Mouse (Mus musculus) heart, embryonic 15.5 days (tissue): Measurements from ENCODE around the gene Lztr1. TPM values are rescaled to one million over a fixed set of nuclear protein-coding genes. Genes with fewer than 3 reads are reported as not detected.

Source experiments
- ATAC-seq: fragments of 200-750 bp; cut with Nextera tagmentation; replicated peaks from 2 replicates; pipeline ENCODE4 v1.8.0; 2017; ENCODE audit warnings: low read depth, moderate TSS enrichment; ENCODE audit not compliant: insufficient number of reproducible peaks, insufficient read depth, low FRiP score
- H3K27ac ChIP-seq: fragments of 300-500 bp; sonication (generic); 2 replicates; pipeline ENCODE4 v1.5.1; 2015; ENCODE audit warnings: mild to moderate bottlenecking, inconsistent platforms
- H3K27me3 ChIP-seq: fragments of 300-500 bp; sonication (generic); 2 replicates; pipeline ENCODE4 v1.6.1; 2015; ENCODE audit warnings: inconsistent platforms
- H3K36me3 ChIP-seq: fragments of 300-500 bp; sonication (generic); 2 replicates; pipeline ENCODE4 v1.6.1; 2015; ENCODE audit warnings: mild to moderate bottlenecking, inconsistent platforms
- H3K4me1 ChIP-seq: fragments of 300-500 bp; sonication (generic); replicated peaks from 2 replicates; pipeline ENCODE4 v1.6.1; 2015; ENCODE audit warnings: inconsistent platforms
- H3K4me2 ChIP-seq: fragments of 300-500 bp; sonication (generic); 2 replicates; pipeline ENCODE4 v1.6.1; 2015; ENCODE audit warnings: inconsistent platforms, mild to moderate bottlenecking, moderate library complexity
- H3K4me3 ChIP-seq: fragments of 300-500 bp; sonication (generic); 2 replicates; pipeline ENCODE4 v1.5.1; 2015; ENCODE audit warnings: mild to moderate bottlenecking, inconsistent platforms
- H3K9ac ChIP-seq: fragments of 300-500 bp; sonication (generic); 2 replicates; pipeline ENCODE4 v1.6.1; 2015; ENCODE audit warnings: mild to moderate bottlenecking, inconsistent platforms
- H3K9me3 ChIP-seq: fragments of 300-500 bp; sonication (generic); replicated peaks from 2 replicates; pipeline ENCODE4 v1.6.1; 2016; ENCODE audit warnings: inconsistent platforms
- WGBS: fragments of 180-500 bp; shearing (Covaris S2); methylation state at CpG from one replicate; pipeline ENCODE4 v1.1.7; 2015; ENCODE audit warnings: mixed read lengths; 5-methylcytosine and 5-hydroxymethylcytosine counted together
- polyA plus RNA-seq: library from polyadenylated mRNA; unstranded; fragments of >200 nt; fragmentation: Nextera tagmentation; extraction: Ambion mirVana; gene quantifications from 2 replicates; pipeline ENCODE4 v1.2.1, GENCODE M21; 2015

Lztr1 gene
- polyA plus RNA-seq, 1 experiment from 2014 or later: 45.6 TPM

- no peak overlapping the region for H3K27ac ChIP-seq
- no peaks in the 10 kb centered on the region for H3K9me3 ChIP-seq
- H3K4me1 ChIP-seq: peaks cover 45% of the 10 kb centered on the region
- H3K4me2 ChIP-seq: peak overlapping the region; percentile 46; the same call in 1 of the 2 replicates
- no peak for ATAC-seq
- H3K4me3 ChIP-seq: no peak overlapping the region
- WGBS: 71% methylated on average over 9 of the region's 9 CpGs
- no peaks in the 10 kb centered on the region for H3K36me3 ChIP-seq
- 0 out of 2 replicates have a peak, but pooled peaks cover 6% of the 10 kb centered on the region for H3K27me3 ChIP-seq
- H3K9ac ChIP-seq: no peak overlapping the region
Measured at GRCm38 (mm10) chr16:17559396-17560027, 51.0 kb downstream of the Lztr1 start.

- peaks cover 11% of the 10 kb centered on the region for H3K27me3 ChIP-seq
- H3K4me1 ChIP-seq: peaks cover 34% of the 10 kb centered on the region
- peak within 1 kb of the TSS; percentile 77 for H3K4me2 ChIP-seq
- no peaks in the 10 kb centered on the region for H3K36me3 ChIP-seq
- peak within 1 kb of the TSS; percentile 44 for H3K9ac ChIP-seq
- peak within 1 kb of the TSS; percentile 41 for H3K4me3 ChIP-seq
- WGBS: 3% methylated on average over 22 of the region's 22 CpGs
- peak; percentile 60; the same call in 1 of the 2 replicates for ATAC-seq
- H3K9me3 ChIP-seq: no peaks in the 10 kb centered on the region
- peak within 1 kb of the TSS; percentile 54 for H3K27ac ChIP-seq
Measured at GRCm38 (mm10) chr16:17561128-17561750, 52.8 kb downstream of the Lztr1 start, which contains the start of gene Lrrc74b. Gene Lrrc74b, minus strand, starts transcription at chr16:17561247.

- Histone ChIP-seq H3K4me2 (peak within 1 kb of the TSS; percentile 77), H3K27ac (peak within 1 kb of the TSS; percentile 54), H3K4me1 (peaks cover 34% of the 10 kb centered on the region), H3K9me3 (no peaks in the 10 kb centered on the region), H3K9ac (peak within 1 kb of the TSS; percentile 44), H3K36me3 (no peaks in the 10 kb centered on the region), H3K27me3 (peaks cover 13% of the 10 kb centered on the region), H3K4me3 (peak within 1 kb of the TSS; percentile 41)
- ATAC-seq: peak; percentile 44; the same call in 1 of the 2 replicates
- WGBS: 2% methylated on average over 10 of the region's 10 CpGs
Measured at GRCm38 (mm10) chr16:17561751-17562208, 53.3 kb downstream of the Lztr1 start, which contains the start of gene P2rx6. Gene P2rx6, plus strand, starts transcription at chr16:17561885.

DNA sequence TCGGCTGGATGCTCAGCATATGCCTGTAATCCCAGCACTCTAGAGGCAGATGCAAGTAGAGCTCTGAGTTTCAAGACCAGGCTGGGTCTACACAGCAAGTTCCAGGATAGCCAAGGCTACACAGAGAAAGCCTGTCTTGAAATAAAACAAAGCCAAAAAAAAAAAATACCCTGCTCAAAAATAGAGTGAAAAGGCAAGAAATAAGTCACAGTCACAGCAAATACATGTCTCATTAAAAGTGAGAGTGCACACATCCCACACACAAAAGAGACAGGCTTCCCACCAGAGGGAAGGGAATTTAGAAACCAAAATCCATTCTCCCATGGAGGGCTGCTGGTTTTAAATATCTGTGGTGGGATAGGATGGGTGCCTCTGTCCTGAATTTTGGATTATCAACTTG is 55.1 kb downstream of the Lztr1 start:
- 41% methylated on average over 1 of the region's 1 CpGs for WGBS
- peaks cover 13% of the 10 kb centered on the region for H3K27me3 ChIP-seq
- H3K36me3 ChIP-seq: no peaks in the 10 kb centered on the region
- peaks cover 26% of the 10 kb centered on the region for H3K4me1 ChIP-seq
- no peak overlapping the region for H3K4me2 ChIP-seq
- H3K27ac ChIP-seq: no peak overlapping the region
- H3K4me3 ChIP-seq: no peak overlapping the region
- no peak overlapping the region for H3K9ac ChIP-seq
- no peak for ATAC-seq
- H3K9me3 ChIP-seq: no peaks in the 10 kb centered on the region

DNA sequence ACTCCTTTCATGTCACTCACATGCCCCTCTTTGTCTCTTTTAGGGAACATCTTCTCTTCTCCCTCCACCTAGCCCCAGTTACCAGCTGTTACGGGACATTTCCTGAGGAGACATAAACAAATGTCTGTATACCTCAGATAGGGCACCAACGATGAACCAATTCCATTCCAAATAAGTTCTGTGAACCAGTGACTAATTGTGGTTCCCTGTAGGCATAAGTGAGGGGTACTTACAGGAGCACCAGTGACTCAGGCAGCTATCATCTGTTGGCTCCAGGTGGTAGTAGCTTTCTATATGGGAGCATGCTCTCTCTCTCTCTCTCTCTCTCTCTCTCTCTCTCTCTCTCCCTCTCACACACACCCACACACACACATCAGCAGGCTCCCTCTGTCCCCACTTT is 55.7 kb downstream of the Lztr1 start:
- no peak for ATAC-seq
- WGBS: 58% methylated on average over 2 of the region's 2 CpGs

GRCm38 (mm10) chr16:17564771-17565170 is 56.3 kb downstream of the Lztr1 start:
- H3K27me3 ChIP-seq: peaks cover 10% of the 10 kb centered on the region
- no peak overlapping the region for H3K9ac ChIP-seq
- 50% methylated on average over 3 of the region's 3 CpGs for WGBS
- H3K27ac ChIP-seq: no peak overlapping the region
- H3K9me3 ChIP-seq: no peaks in the 10 kb centered on the region
- H3K4me1 ChIP-seq: peaks cover 17% of the 10 kb centered on the region
- H3K4me2 ChIP-seq: no peak overlapping the region
- no peak for ATAC-seq
- no peak overlapping the region for H3K4me3 ChIP-seq
- H3K36me3 ChIP-seq: no peaks in the 10 kb centered on the region

More for the DNA sequence above, 55.7 kb downstream of the Lztr1 start:
- Histone ChIP-seq H3K4me2 (no peak overlapping the region), H3K4me1 (peaks cover 19% of the 10 kb centered on the region), H3K9ac (no peak overlapping the region), H3K27me3 (peaks cover 13% of the 10 kb centered on the region), H3K4me3 (no peak overlapping the region), H3K27ac (no peak overlapping the region), H3K36me3 (no peaks in the 10 kb centered on the region), H3K9me3 (no peaks in the 10 kb centered on the region)

DNA sequence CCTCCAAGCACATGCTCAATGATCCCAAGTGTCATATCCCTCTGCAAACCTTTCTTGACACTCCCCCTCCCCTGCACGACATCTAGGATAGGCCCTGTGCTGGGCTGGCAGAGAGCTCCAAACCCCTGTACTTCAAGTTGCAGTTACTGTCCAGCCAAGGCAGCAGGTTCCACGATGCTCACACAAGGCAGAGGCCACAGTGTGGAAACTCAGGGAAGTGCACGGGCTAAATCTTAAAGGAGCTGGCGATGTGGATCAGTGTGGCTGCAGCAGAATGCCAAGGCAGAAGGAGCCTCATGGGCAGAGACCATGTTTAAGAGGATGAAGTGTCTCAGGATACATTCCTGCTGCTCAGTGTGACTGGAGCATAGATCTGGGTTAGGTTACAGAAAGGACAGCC is 57.7 kb downstream of the Lztr1 start:
- Histone ChIP-seq H3K4me2 (no peak overlapping the region), H3K27ac (no peak overlapping the region), H3K36me3 (no peaks in the 10 kb centered on the region), H3K4me1 (peaks cover 12% of the 10 kb centered on the region), H3K27me3 (peaks cover 10% of the 10 kb centered on the region), H3K9me3 (no peaks in the 10 kb centered on the region), H3K4me3 (no peak overlapping the region), H3K9ac (no peak overlapping the region)
- WGBS: 23% methylated on average over 4 of the region's 4 CpGs
- no peak for ATAC-seq

Other genes with a start within 250 kb of the Lztr1 start
- 9.2 and 11.6 TPM in 2 replicates for gene Tmem191c, start 232.6 kb upstream of the Lztr1 start, polyA plus RNA-seq
- gene Serpind1, start 177.3 kb upstream of the Lztr1 start, polyA plus RNA-seq: 0.35 and 1.9 TPM in 2 replicates
- 10.7 and 11.5 TPM in 2 replicates for gene Snap29, start 102.7 kb upstream of the Lztr1 start, polyA plus RNA-seq
- gene Pi4ka, start 102.4 kb upstream of the Lztr1 start, polyA plus RNA-seq: 28.1 and 31.1 TPM in 2 replicates
- gene Crkl, start 56.7 kb upstream of the Lztr1 start, polyA plus RNA-seq: 40.6 and 46.3 TPM in 2 replicates
- gene Aifm3, start 19.1 kb upstream of the Lztr1 start, polyA plus RNA-seq: 0.91 and 1.6 TPM in 2 replicates
- 29.5 and 38.7 TPM in 2 replicates for gene Thap7, start 22.4 kb downstream of the Lztr1 start, polyA plus RNA-seq
- gene Lrrc74b, start 52.6 kb downstream of the Lztr1 start, polyA plus RNA-seq: 0.19 and 0.36 TPM in 2 replicates
- gene P2rx6, start 53.2 kb downstream of the Lztr1 start, polyA plus RNA-seq: 0.60 and 0.80 TPM in 2 replicates
- 9.5 and 11.2 TPM in 2 replicates for gene Slc7a4, start 74.5 kb downstream of the Lztr1 start, polyA plus RNA-seq
- 17.2 and 23.2 TPM in 2 replicates for gene Smpd4, start 110.7 kb downstream of the Lztr1 start, polyA plus RNA-seq
- gene Ccdc74a, start 137.8 kb downstream of the Lztr1 start, polyA plus RNA-seq: 3.1 and 3.2 TPM in 2 replicates
- gene Med15, start 224.2 kb downstream of the Lztr1 start, polyA plus RNA-seq: 25.6 and 37.2 TPM in 2 replicates